Mouse (Mus musculus) layer of hippocampus, adult 2 months (tissue): ENCODE results near the gene Il27ra. TPM values are rescaled to one million over a fixed set of nuclear protein-coding genes. Genes with fewer than 3 reads are reported as not detected.

Source experiments
- DNase-seq, 2 experiments: peaks; one replicate each; pipeline ENCODE4 v3.0.0; 2022; ENCODE audit warnings: low spot score in 2 of 2
- H3K27ac ChIP-seq: fragments of 200-600 bp; 2 replicates; pipeline ENCODE4 v1.8.1; 2022
- H3K4me3 ChIP-seq: fragments of 200-600 bp; 2 replicates; pipeline ENCODE4 v1.8.1; 2022; ENCODE audit warnings: mild to moderate bottlenecking
- CTCF ChIP-seq: fragments of 200-600 bp; conservative IDR thresholded peaks from 2 replicates; pipeline ENCODE4 v1.8.1; 2022; ENCODE audit warnings: antibody characterized with exemption, mild to moderate bottlenecking, moderate library complexity
- total RNA-seq, 2 experiments: library from RNA; stranded (reverse); gene quantifications; 2 replicates each; pipeline ENCODE4 v1.2.3; 2021

Il27ra gene
- total RNA-seq, 2 experiments from 2014 or later: 2.0 TPM

GRCm38 (mm10) chr8:84025863-84026262 is 16.5 kb downstream of the Il27ra start:
- DNase-seq: peak in 1 of 2 experiments; percentile 27
- Histone ChIP-seq H3K4me3 (peak overlapping the region; percentile 59), H3K27ac (no peak overlapping the region; the same call in 1 of the 2 replicates)
- TF ChIP-seq CTCF: no peak

- peak in 1 of 2 experiments; percentile 37 for DNase-seq
- peak; percentile 79 for TF ChIP-seq CTCF
- no peak overlapping the region for H3K4me3 ChIP-seq
- H3K27ac ChIP-seq: no peak overlapping the region
These were observed 18.2 kb downstream of the Il27ra start for GRCm38 (mm10) chr8:84024171-84024570.

- H3K27ac ChIP-seq: no peak overlapping the region
- no peak overlapping the region for H3K4me3 ChIP-seq
- no peak for TF ChIP-seq CTCF
- no peak for DNase-seq
These were observed 18.8 kb downstream of the Il27ra start for GRCm38 (mm10) chr8:84023631-84024030.

- no peak overlapping the region for H3K4me3 ChIP-seq
- no peak for DNase-seq
- H3K27ac ChIP-seq: no peak overlapping the region
- TF ChIP-seq CTCF: no peak
These were observed 19.3 kb downstream of the Il27ra start for GRCm38 (mm10) chr8:84023085-84023484.

GRCm38 (mm10) chr8:84021569-84021968 is 20.8 kb downstream of the Il27ra start:
- Histone ChIP-seq H3K27ac (no peak overlapping the region), H3K4me3 (no peak overlapping the region)

GRCm38 (mm10) chr8:84021096-84021495 is 21.3 kb downstream of the Il27ra start, which contains the start of gene Palm3:
Palm3 (plus strand) TSS chr8:84021471.
- no peak for TF ChIP-seq CTCF
- H3K27ac ChIP-seq: no peak within 1 kb of the TSS
- DNase-seq: no peak
- no peak within 1 kb of the TSS for H3K4me3 ChIP-seq

More at GRCm38 (mm10) chr8:84021569-84021968, 20.8 kb downstream of the Il27ra start:
- TF ChIP-seq CTCF: no peak
- DNase-seq: no peak

GRCm38 (mm10) chr8:84019738-84020137 is 22.7 kb downstream of the Il27ra start:
- H3K27ac ChIP-seq: no peak overlapping the region
- no peak overlapping the region for H3K4me3 ChIP-seq
- TF ChIP-seq CTCF: no peak
- no peak for DNase-seq

GRCm38 (mm10) chr8:84015833-84016232 is 26.6 kb downstream of the Il27ra start:
- no peak overlapping the region for H3K27ac ChIP-seq
- no peak for DNase-seq
- peak; percentile 23; the same call in 1 of the 2 replicates for TF ChIP-seq CTCF
- no peak overlapping the region for H3K4me3 ChIP-seq

GRCm38 (mm10) chr8:84012499-84013165 is 29.8 kb downstream of the Il27ra start:
- Histone ChIP-seq H3K4me3 (peak overlapping the region; percentile 66; the same call in 1 of the 2 replicates), H3K27ac (no peak overlapping the region)
- TF ChIP-seq CTCF: no peak
- no peak for DNase-seq

- Histone ChIP-seq H3K4me3 (peak within 1 kb of the TSS; percentile 66), H3K27ac (no peak within 1 kb of the TSS)
- TF ChIP-seq CTCF: no peak
- no peak for DNase-seq
These were observed 30.5 kb downstream of the Il27ra start, which contains the start of gene 2210011C24Rik for GRCm38 (mm10) chr8:84011705-84012498. 2210011C24Rik (minus strand) TSS chr8:84012171.

- H3K4me3 ChIP-seq: peak overlapping the region; percentile 66
- DNase-seq: peak in 1 of 2 experiments; percentile 66
- H3K27ac ChIP-seq: no peak overlapping the region
- peak; percentile 91 for TF ChIP-seq CTCF
These were observed 31.5 kb downstream of the Il27ra start for GRCm38 (mm10) chr8:84010625-84011611.

GRCm38 (mm10) chr8:84009876-84010275 is 32.5 kb downstream of the Il27ra start:
- Histone ChIP-seq H3K27ac (no peak overlapping the region), H3K4me3 (no peak overlapping the region)
- DNase-seq: peak; percentile 75 to 86
- peak; percentile 99; the same call in 1 of the 2 replicates for TF ChIP-seq CTCF
